Mouse (Mus musculus) forebrain, embryonic 14.5 days (tissue): Measurements from ENCODE around the gene Orm1. TPM values are rescaled to one million over a fixed set of nuclear protein-coding genes. Genes with fewer than 3 reads are reported as not detected.

Experiments
- ATAC-seq: fragments of 200-750 bp; cut with Nextera tagmentation; 2 replicates; pipeline ENCODE4 v1.8.0; 2017; ENCODE audit warnings: mild to moderate bottlenecking, moderate library complexity
- DNase-seq: peaks from one replicate; pipeline ENCODE4 v3.0.0-alpha.2; 2015; ENCODE audit warnings: low spot score
- H3K27ac ChIP-seq: fragments of 300-500 bp; sonication (generic); 2 replicates; pipeline ENCODE4 v1.5.1; 2014; ENCODE audit warnings: low read depth, mild to moderate bottlenecking, control low read depth, low read length, moderate library complexity
- H3K27me3 ChIP-seq: fragments of 300-500 bp; sonication (generic); replicated peaks from 2 replicates; pipeline ENCODE4 v1.6.1; 2014; ENCODE audit warnings: low read length, control low read depth, mixed read lengths; ENCODE audit not compliant: control insufficient read depth, insufficient read depth
- H3K36me3 ChIP-seq: fragments of 300-500 bp; sonication (generic); 2 replicates; pipeline ENCODE4 v1.6.1; 2014; ENCODE audit warnings: low read length, control low read depth; ENCODE audit not compliant: control insufficient read depth, insufficient read depth
- H3K4me1 ChIP-seq: fragments of 300-500 bp; sonication (generic); 2 replicates; pipeline ENCODE4 v1.6.1; 2014; ENCODE audit warnings: antibody characterized with exemption, low read length, control low read depth; ENCODE audit not compliant: control insufficient read depth, insufficient read depth
- H3K4me2 ChIP-seq: fragments of 300-500 bp; sonication (generic); 2 replicates; pipeline ENCODE4 v1.6.1; 2014; ENCODE audit warnings: mild to moderate bottlenecking, control low read depth, low read length
- H3K4me3 ChIP-seq: fragments of 300-500 bp; sonication (generic); 2 replicates; pipeline ENCODE4 v1.5.1; 2014; ENCODE audit warnings: low read depth, low read length, control low read depth
- H3K9ac ChIP-seq: fragments of 300-500 bp; sonication (generic); 2 replicates; pipeline ENCODE4 v1.6.1; 2014; ENCODE audit warnings: mild to moderate bottlenecking, low read length, control low read depth, moderate library complexity
- H3K9me3 ChIP-seq: fragments of 300-500 bp; sonication (generic); replicated peaks from 2 replicates; pipeline ENCODE4 v1.6.1; 2016; ENCODE audit warnings: low read length, control low read depth, mixed read lengths; ENCODE audit not compliant: control insufficient read depth
- WGBS: fragments of 180-500 bp; shearing (Covaris S2); extraction: QIAGEN DNeasy Blood & Tissue Kit; methylation state at CpG from one replicate; pipeline ENCODE4 v1.1.7; 2014; 5-methylcytosine and 5-hydroxymethylcytosine counted together
- polyA plus RNA-seq: library from polyadenylated mRNA; unstranded; fragments of >200 nt; fragmentation: Nextera tagmentation; extraction: Ambion mirVana; gene quantifications from 2 replicates; pipeline ENCODE4 v1.2.1, GENCODE M21; 2014

Orm1 gene
- polyA plus RNA-seq, 1 experiment from 2014 or later = not detected

DNA sequence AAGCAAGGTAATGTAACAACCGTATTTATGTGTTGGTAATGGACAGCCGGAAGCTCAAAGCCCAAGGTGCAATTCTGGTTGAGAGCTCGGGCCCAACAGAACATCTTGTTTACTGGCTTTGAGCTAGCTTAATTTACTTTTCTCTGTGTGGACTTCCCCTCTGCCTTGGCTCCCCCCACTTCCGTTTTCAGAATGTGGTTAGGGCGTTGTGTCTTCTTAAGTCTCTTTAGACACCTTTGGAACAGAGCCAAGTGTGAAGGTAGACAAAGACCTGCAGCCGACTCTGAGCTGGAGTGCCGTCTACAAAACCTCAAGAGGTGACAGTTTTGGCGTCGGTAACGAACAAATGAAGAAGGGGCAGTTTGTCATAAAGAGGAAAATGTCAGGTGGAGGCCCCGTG is 41.4 kb downstream of the Orm1 start:
- no peak for ATAC-seq
- Histone ChIP-seq H3K4me1 (peaks cover 29% of the 10 kb centered on the region), H3K36me3 (peaks cover 68% of the 10 kb centered on the region), H3K4me3 (no peak overlapping the region), H3K27ac (no peak overlapping the region), H3K9me3 (no peaks in the 10 kb centered on the region), H3K9ac (no peak overlapping the region), H3K27me3 (no peaks in the 10 kb centered on the region), H3K4me2 (no peak overlapping the region)
- 58% methylated on average over 11 of the region's 11 CpGs for WGBS
- no peak for DNase-seq

DNA sequence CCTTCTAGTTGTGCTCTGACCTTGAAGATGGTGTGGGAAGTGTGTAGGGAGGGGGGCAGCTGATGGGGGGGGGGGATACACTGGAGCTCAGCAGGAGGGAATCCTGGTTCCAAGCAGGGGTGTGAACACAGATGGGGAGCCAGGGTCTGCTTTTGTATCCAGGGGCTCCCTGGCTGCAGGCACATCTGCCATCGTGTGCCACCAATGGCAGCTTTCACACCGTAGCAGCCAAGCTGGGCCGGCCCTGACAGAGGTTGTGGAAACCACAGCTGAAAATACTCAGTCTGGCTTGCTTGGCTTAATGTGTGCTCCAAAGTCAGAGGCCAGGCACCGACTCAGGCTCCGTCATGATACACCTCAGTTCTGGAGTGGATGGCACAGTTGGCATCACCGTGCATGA is 43.7 kb downstream of the Orm1 start:
- peaks cover 32% of the 10 kb centered on the region for H3K4me1 ChIP-seq
- no peak overlapping the region for H3K9ac ChIP-seq
- WGBS = 50% methylated on average over 6 of the region's 6 CpGs
- H3K36me3 ChIP-seq = peaks cover 60% of the 10 kb centered on the region
- no peak overlapping the region for H3K4me2 ChIP-seq
- DNase-seq (peak; percentile 52), ATAC-seq (no peak)
- H3K9me3 ChIP-seq = no peaks in the 10 kb centered on the region
- H3K27ac ChIP-seq = peak overlapping the region; percentile 94; the same call in 1 of the 2 replicates
- no peak overlapping the region for H3K4me3 ChIP-seq
- H3K27me3 ChIP-seq = no peaks in the 10 kb centered on the region

- ATAC-seq = peak; percentile 86
- Histone ChIP-seq H3K36me3 (peaks cover 59% of the 10 kb centered on the region), H3K27me3 (no peaks in the 10 kb centered on the region), H3K9me3 (no peaks in the 10 kb centered on the region), H3K27ac (peak overlapping the region; percentile 94), H3K4me1 (peaks cover 32% of the 10 kb centered on the region), H3K9ac (peak overlapping the region; percentile 42; the same call in 1 of the 2 replicates), H3K4me2 (peak overlapping the region; percentile 24; the same call in 1 of the 2 replicates), H3K4me3 (no peak overlapping the region)
- DNase-seq = peak; percentile 82
- 4% methylated on average over 8 of the region's 8 CpGs for WGBS
These were observed 44.9 kb downstream of the Orm1 start for GRCm38 (mm10) chr4:63389121-63389886.

DNA sequence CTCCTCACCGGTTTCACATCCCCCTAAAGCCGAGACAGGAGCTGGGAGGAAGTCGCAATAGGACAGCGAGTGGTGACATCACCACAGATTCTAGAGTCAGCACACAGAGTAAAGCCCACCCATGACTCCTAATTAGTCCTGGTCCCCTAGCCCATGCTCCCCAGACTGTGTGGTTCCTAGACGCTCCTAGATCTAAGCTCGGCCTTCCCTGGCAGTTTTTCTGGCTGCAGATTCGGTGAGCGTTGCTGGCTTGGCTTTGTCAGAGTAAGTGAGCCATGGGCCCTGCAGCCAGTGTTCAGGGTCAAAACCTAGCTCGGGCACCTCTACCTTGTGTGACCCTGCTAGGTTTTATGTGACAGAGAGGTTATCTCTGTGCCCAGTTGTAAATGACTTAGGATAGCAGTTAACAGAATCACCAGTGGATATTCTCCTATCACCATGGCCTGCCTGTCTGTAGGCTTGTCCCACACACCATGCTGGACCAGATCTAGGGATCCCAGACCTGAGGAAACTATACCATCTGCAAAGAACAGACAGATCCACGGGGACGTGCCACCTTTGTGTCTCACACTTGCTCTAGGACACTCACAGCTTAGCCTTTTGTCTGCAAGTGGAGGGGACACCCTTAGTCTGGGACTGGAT is 45.6 kb downstream of the Orm1 start:
- DNase-seq (no peak), ATAC-seq (peak; percentile 77)
- peaks cover 61% of the 10 kb centered on the region for H3K36me3 ChIP-seq
- H3K27ac ChIP-seq = peak overlapping the region; percentile 94
- no peak overlapping the region for H3K4me3 ChIP-seq
- no peaks in the 10 kb centered on the region for H3K27me3 ChIP-seq
- H3K9me3 ChIP-seq = no peaks in the 10 kb centered on the region
- peak overlapping the region; percentile 24; the same call in 1 of the 2 replicates for H3K4me2 ChIP-seq
- peak overlapping the region; percentile 42; the same call in 1 of the 2 replicates for H3K9ac ChIP-seq
- WGBS = 18% methylated on average over 11 of the region's 11 CpGs
- H3K4me1 ChIP-seq = peaks cover 32% of the 10 kb centered on the region

DNA sequence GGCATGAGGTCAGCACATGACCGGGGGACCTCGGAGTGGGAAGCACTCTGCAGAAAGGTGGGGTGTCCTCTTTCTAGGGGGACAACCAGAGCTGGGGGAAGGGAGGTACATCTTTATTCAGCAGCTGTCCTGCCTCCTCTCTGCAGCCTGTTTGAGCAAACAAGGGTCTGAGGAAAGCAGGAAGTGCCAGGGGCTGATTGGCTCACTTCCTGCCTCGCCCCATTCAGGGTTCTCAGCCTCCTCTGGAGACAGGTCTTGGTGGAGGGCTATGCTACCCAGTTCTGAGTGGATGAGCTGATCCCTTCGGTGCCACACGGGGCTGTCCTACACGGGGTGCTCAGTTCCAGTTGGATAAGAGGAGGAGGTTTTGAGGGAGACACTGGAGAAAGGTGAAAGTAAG is 47.0 kb downstream of the Orm1 start:
- ATAC-seq (no peak), DNase-seq (no peak)
- Histone ChIP-seq H3K4me3 (no peak overlapping the region), H3K9ac (no peak overlapping the region), H3K27ac (no peak overlapping the region), H3K4me1 (peaks cover 32% of the 10 kb centered on the region), H3K36me3 (peaks cover 63% of the 10 kb centered on the region), H3K9me3 (no peaks in the 10 kb centered on the region), H3K4me2 (no peak overlapping the region), H3K27me3 (no peaks in the 10 kb centered on the region)
- 85% methylated on average over 6 of the region's 6 CpGs for WGBS

Other genes starting within 250 kb of the Orm1 start
- not detected in 2 replicates for gene Ambp, start 189.8 kb upstream of the Orm1 start, polyA plus RNA-seq
- not detected in 2 replicates for gene Kif12, start 172.4 kb upstream of the Orm1 start, polyA plus RNA-seq
- 0.57 and 1.0 TPM in 2 replicates for gene Col27a1, start 130.6 kb upstream of the Orm1 start, polyA plus RNA-seq
- gene Orm3, start 11.6 kb downstream of the Orm1 start, polyA plus RNA-seq = not detected in 2 replicates
- not detected in 2 replicates for gene Orm2, start 17.9 kb downstream of the Orm1 start, polyA plus RNA-seq
- gene Akna, start 58.8 kb downstream of the Orm1 start, polyA plus RNA-seq = 5.7 and 8.5 TPM in 2 replicates
- gene Whrn, start 151.4 kb downstream of the Orm1 start, polyA plus RNA-seq = 4.1 and 5.0 TPM in 2 replicates
- 526 and 544 TPM in 2 replicates for gene Atp6v1g1, start 200.2 kb downstream of the Orm1 start, polyA plus RNA-seq
- gene Tmem268, start 214.2 kb downstream of the Orm1 start, polyA plus RNA-seq = 4.9 and 5.4 TPM in 2 replicates